Mouse (Mus musculus) heart, embryonic 10.5 days (tissue): ENCODE measurements around the gene Filip1. TPM values are rescaled to one million over a fixed set of nuclear protein-coding genes. Genes with fewer than 3 reads are reported as not detected.

Source experiments
- DNase-seq: peaks from one replicate; pipeline ENCODE4 v3.0.0-alpha.2; 2017; ENCODE audit warnings: low spot score
- H3K27ac ChIP-seq: fragments of 300-500 bp; sonication (generic); 2 replicates; pipeline ENCODE4 v1.5.1; 2016; ENCODE audit warnings: mild to moderate bottlenecking
- H3K27me3 ChIP-seq: fragments of 300-500 bp; sonication (generic); 2 replicates; pipeline ENCODE4 v1.6.1; 2016; ENCODE audit warnings: mild to moderate bottlenecking; ENCODE audit not compliant: poor library complexity, insufficient read depth, severe bottlenecking
- H3K36me3 ChIP-seq: fragments of 300-500 bp; sonication (generic); 2 replicates; pipeline ENCODE4 v1.6.1; 2016; ENCODE audit warnings: mild to moderate bottlenecking, moderate library complexity
- H3K4me1 ChIP-seq: fragments of 300-500 bp; sonication (generic); 2 replicates; pipeline ENCODE4 v1.6.1; 2016; ENCODE audit warnings: mild to moderate bottlenecking
- H3K4me3 ChIP-seq: fragments of 300-500 bp; sonication (generic); 2 replicates; pipeline ENCODE4 v1.5.1; 2016; ENCODE audit warnings: mild to moderate bottlenecking, moderate library complexity
- H3K9me3 ChIP-seq: fragments of 300-500 bp; sonication (generic); 2 replicates; pipeline ENCODE4 v1.6.1; 2016; ENCODE audit warnings: mild to moderate bottlenecking, moderate library complexity
- WGBS: fragments of 180-500 bp; shearing (Covaris S2); methylation state at CpG from one replicate; pipeline ENCODE4 v1.1.7; 2016; 5-methylcytosine and 5-hydroxymethylcytosine counted together
- polyA plus RNA-seq: library from polyadenylated mRNA; unstranded; fragments of >200 nt; fragmentation: Nextera tagmentation; extraction: Ambion mirVana; gene quantifications from 2 replicates; pipeline ENCODE4 v1.2.1, GENCODE M21; 2016

The Filip1 gene
- polyA plus RNA-seq, 1 experiment from 2014 or later: 11.7 TPM

DNA sequence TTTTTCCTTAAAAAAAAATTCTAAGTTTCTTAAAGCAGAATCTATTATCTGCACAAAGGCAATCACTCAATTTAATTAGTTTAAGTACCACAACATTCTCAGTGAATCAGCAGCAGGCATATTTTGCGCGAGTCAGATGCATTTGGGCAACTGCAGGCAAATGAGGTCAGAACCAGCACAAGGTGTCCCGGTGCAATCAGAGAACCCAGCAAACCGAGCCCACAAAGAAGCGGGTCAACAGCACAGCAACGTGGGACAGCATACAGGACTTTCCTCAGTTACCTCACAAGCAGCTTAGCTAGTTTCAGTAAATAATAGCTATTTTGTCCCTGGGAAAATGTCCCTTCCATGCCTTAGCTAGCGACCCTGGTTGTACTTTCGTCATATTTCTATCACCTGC, 35.9 kb downstream of the Filip1 start:
- 34% methylated on average over 8 of the region's 8 CpGs for WGBS
- no peaks in the 10 kb centered on the region for H3K27me3 ChIP-seq
- H3K4me3 ChIP-seq: peak overlapping the region; percentile 60
- peak overlapping the region; percentile 93 for H3K27ac ChIP-seq
- H3K9me3 ChIP-seq: no peaks in the 10 kb centered on the region
- no peak for DNase-seq
- H3K4me1 ChIP-seq: peaks cover 28% of the 10 kb centered on the region
- no peaks in the 10 kb centered on the region for H3K36me3 ChIP-seq

DNA sequence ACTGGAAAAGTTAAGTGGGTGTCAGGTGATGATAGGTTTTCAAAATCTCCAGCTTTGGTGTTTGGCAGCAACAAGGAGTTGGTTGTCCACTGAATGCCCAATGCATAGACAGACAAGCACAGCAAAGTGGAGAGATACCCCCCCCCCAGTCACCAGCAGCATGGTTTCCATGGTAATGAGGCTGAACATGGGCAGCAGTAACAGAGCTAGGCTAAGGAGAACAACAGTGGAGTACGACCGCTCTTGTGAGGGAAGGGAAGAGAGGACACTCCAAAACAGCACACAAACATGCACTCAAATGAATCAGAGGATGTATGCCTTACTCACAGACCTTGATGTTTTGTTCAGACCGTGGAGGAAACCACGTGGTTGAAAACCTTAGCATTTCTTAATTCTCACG, 37.5 kb downstream of the Filip1 start:
- no peaks in the 10 kb centered on the region for H3K36me3 ChIP-seq
- no peaks in the 10 kb centered on the region for H3K9me3 ChIP-seq
- H3K27me3 ChIP-seq: no peaks in the 10 kb centered on the region
- no peak for DNase-seq
- H3K4me3 ChIP-seq: peak overlapping the region; percentile 60
- WGBS: 68% methylated on average over 5 of the region's 5 CpGs
- no peak overlapping the region for H3K27ac ChIP-seq
- H3K4me1 ChIP-seq: peaks cover 42% of the 10 kb centered on the region

DNA sequence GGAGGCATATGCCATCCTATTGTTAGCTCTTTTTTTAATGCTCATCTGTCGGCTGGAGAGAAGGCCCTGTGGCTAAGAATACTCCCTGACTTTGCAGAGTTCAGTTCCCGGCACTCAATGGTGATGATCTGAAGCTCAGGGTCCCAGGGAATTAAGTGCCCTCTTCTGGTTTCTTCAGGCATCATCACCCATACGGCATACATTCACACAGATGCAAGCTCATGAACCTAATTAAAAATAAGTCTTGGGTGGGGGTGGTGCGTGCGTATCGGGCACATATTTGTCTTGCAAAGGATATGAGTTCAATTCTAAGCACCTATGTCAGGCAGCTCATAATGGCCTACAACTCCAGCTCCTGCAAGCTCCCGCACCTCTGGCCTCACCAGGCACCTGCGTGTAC, 39.1 kb downstream of the Filip1 start:
- 81% methylated on average over 8 of the region's 8 CpGs for WGBS
- Histone ChIP-seq H3K9me3 (no peaks in the 10 kb centered on the region), H3K4me1 (peaks cover 54% of the 10 kb centered on the region), H3K36me3 (no peaks in the 10 kb centered on the region), H3K4me3 (no peak overlapping the region), H3K27me3 (no peaks in the 10 kb centered on the region), H3K27ac (no peak overlapping the region)
- no peak for DNase-seq

DNA sequence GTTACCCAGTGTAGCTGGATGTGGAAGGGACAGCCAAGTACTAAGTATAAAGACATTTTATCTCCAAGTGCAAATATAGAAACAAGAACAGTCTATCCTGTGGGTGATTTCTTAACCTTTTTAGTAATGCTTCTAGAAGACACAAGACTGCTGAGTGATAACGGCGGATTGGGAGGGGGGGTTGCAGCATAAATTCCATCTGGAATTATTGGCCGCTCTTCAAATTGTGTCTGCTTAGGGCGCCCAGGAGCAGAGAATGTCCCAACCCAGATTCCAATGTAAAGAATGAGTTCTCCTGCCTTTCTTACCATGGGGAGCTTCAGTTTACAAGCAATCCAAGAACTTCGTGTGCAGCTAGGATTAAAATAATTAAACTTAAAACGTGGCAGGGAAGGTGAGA, 39.9 kb downstream of the Filip1 start:
- no peak for DNase-seq
- Histone ChIP-seq H3K9me3 (no peaks in the 10 kb centered on the region), H3K27ac (peak overlapping the region; percentile 56; the same call in 1 of the 2 replicates), H3K4me3 (0 out of 2 replicates have a peak overlapping the region, but pooled peaks have one; percentile 4), H3K27me3 (no peaks in the 10 kb centered on the region), H3K36me3 (no peaks in the 10 kb centered on the region), H3K4me1 (peaks cover 57% of the 10 kb centered on the region)
- 66% methylated on average over 6 of the region's 6 CpGs for WGBS

DNA sequence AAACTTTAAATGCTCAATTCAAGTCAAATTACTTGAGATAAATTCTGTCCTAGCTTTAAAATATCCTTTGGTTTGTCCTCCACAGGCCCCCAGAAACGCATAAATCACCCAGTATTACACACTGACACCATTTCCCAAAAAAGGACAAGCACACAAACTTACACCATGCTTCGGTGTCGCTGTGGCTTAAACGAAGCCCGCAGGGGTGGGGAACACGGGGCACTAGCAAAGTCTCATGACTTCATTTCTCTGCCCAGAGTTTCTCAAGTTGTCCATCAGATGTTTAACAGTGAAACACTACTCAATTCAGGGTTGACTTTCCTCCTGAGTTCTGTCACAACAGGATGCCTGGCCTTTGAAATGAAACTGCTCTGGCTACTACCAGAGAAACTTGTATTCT, 41.0 kb downstream of the Filip1 start:
- 77% methylated on average over 6 of the region's 6 CpGs for WGBS
- no peaks in the 10 kb centered on the region for H3K36me3 ChIP-seq
- H3K27me3 ChIP-seq: no peaks in the 10 kb centered on the region
- H3K9me3 ChIP-seq: no peaks in the 10 kb centered on the region
- no peak for DNase-seq
- peak overlapping the region; percentile 44; the same call in 1 of the 2 replicates for H3K27ac ChIP-seq
- peaks cover 67% of the 10 kb centered on the region for H3K4me1 ChIP-seq
- no peak overlapping the region for H3K4me3 ChIP-seq

DNA sequence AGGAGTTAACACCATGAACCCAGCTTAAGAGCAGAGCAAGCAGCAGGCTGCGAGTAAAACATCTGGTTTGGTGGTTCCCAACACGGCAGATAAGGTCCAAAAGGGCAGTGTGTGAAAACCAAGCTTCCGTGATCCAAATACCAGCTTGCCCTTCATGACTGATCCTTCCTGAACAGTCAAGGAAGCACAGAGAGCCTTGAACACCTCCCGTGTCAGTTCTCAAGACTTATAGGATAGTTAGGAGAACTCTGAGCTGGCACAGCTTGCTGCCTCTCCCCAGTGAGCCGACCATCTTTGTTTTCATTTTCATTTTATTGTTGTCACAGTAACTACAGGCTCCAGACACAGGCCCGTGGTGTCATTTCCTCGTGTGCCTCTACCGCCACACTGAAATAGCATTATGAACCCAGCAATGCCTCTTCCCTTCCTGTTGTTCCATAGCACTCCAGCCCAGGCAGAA, 42.0 kb downstream of the Filip1 start:
- H3K27me3 ChIP-seq: no peaks in the 10 kb centered on the region
- peak overlapping the region; percentile 63; the same call in 1 of the 2 replicates for H3K27ac ChIP-seq
- no peak overlapping the region for H3K4me3 ChIP-seq
- H3K4me1 ChIP-seq: peaks cover 68% of the 10 kb centered on the region
- H3K9me3 ChIP-seq: no peaks in the 10 kb centered on the region
- no peaks in the 10 kb centered on the region for H3K36me3 ChIP-seq
- 54% methylated on average over 8 of the region's 8 CpGs for WGBS
- DNase-seq: no peak

DNA sequence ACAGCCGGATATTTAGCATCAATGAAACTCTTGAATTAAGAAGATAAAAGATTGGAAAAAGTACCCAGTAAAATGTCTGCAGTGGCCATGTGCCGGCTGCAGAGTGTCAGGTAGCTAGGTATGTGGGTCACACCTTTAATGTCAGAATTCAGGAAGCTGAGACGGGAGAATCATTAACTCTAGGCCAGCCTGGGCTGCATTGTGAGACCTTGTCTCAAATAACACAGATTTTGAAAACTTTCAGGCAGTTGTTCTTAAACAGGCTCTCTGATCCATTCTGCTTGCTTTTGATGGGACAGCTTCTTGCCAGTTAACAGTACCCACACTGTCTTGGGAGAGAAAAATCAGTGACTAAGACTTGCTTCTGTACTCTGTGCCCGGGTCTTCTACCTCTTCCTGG, 43.1 kb downstream of the Filip1 start:
- peaks cover 58% of the 10 kb centered on the region for H3K4me1 ChIP-seq
- no peak for DNase-seq
- H3K27me3 ChIP-seq: no peaks in the 10 kb centered on the region
- 83% methylated on average over 4 of the region's 4 CpGs for WGBS
- H3K36me3 ChIP-seq: peaks cover 7% of the 10 kb centered on the region; the same call in 1 of the 2 replicates
- peak overlapping the region; percentile 36; the same call in 1 of the 2 replicates for H3K27ac ChIP-seq
- H3K4me3 ChIP-seq: no peak overlapping the region
- H3K9me3 ChIP-seq: no peaks in the 10 kb centered on the region

DNA sequence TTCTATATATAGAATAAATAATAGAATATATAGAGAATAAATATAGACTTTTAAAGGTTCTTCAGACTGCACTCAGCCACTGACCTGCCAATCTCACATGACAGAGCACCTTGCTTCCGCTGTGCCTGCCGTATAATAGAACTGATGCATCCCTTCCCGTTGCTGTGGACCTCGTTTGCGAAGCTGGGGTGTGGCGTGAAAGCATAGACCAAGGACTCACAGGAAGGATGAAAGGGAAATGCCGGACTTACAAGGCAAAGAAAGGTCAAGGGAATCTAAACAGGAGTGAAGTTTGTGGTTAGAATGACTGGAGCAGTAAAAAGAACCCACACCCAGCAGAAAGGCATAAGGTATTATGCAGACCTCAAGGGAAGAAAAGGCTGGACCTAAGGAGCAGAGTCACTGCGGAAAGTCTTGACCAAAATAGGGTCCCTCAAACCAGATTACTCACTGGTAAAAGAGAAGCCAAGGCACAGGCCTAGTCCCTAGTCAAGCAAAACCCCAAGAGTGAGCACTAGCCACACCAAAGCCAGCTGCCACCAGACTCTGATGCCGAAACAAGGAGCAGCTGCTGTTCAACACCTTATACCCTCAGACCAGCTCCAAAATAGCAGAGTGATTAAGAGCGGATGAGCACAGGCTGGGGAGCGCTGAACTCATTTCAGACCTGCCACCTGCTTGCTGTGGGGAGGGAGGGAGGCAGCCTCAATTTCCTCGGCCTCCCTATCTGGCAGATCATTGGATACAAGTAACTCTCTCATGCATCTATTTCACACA, 45.8 kb downstream of the Filip1 start:
- Histone ChIP-seq H3K4me1 (peaks cover 50% of the 10 kb centered on the region), H3K4me3 (no peak overlapping the region), H3K36me3 (peaks cover 9% of the 10 kb centered on the region; the same call in 1 of the 2 replicates), H3K9me3 (no peaks in the 10 kb centered on the region), H3K27ac (no peak overlapping the region), H3K27me3 (no peaks in the 10 kb centered on the region)
- no peak for DNase-seq
- 74% methylated on average over 12 of the region's 12 CpGs for WGBS

DNA sequence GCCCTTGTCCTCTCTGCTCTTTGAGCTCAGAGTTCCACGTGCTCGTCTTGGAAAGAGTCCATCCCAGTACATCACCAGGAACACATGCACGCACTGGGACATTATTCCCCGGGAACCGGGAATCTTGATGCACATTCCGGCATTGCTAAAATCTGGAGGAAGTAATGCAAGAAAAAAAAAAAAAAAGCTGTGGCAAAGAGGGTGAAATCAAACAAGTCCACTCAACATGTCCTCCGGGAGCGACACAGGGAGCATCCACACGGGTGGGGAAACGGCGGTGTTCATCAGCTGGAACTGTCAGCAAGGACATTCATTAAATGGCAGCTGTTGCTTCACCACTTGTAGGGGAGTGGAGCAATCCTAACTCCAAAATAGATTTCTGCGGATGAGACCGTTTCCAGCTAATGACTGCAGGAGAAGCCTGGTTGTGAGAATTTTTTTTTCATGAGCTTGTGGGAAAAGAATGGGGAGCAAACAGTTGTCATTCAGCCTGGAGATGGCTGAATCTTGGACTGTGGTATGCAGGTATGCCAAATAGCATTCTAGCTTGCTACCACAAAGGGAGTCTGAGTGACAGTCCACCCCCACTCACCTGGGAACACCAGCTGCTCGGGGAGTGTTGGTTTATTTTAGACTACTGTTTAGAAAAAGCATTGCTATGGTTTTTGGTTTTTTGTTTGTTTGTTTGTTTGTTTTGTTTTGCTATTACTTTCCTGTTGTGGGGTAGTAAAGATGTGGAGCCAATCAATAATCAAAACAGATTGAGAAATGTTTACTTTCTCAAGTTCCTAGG, 46.9 kb downstream of the Filip1 start:
- Histone ChIP-seq H3K4me3 (no peak overlapping the region), H3K27ac (no peak overlapping the region), H3K36me3 (peaks cover 9% of the 10 kb centered on the region; the same call in 1 of the 2 replicates), H3K4me1 (peaks cover 51% of the 10 kb centered on the region), H3K27me3 (no peaks in the 10 kb centered on the region), H3K9me3 (no peaks in the 10 kb centered on the region)
- no peak for DNase-seq
- 75% methylated on average over 14 of the region's 14 CpGs for WGBS

DNA sequence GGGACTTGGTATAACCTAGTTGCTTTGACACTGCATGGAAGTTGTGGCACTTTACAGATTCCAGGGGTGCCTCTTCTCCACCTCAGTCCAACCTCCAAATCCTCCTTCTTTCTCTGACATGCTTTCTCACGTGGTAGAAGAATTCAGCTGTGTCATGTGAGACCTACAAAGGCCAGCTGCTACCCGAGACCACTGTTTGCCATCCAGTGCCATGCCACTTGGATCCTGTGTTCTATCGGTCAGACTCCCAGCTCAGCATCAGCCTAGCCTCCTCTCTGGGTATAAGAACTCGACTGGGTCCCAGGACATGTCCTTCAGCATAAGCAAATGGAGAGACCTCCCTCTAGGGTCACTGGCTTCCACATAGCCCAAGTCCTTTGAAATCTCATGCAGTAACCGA, 47.6 kb downstream of the Filip1 start:
- 79% methylated on average over 5 of the region's 5 CpGs for WGBS
- Histone ChIP-seq H3K27me3 (no peaks in the 10 kb centered on the region), H3K4me3 (no peak overlapping the region), H3K9me3 (no peaks in the 10 kb centered on the region), H3K36me3 (peaks cover 9% of the 10 kb centered on the region; the same call in 1 of the 2 replicates), H3K4me1 (peaks cover 43% of the 10 kb centered on the region), H3K27ac (no peak overlapping the region)
- no peak for DNase-seq

DNA sequence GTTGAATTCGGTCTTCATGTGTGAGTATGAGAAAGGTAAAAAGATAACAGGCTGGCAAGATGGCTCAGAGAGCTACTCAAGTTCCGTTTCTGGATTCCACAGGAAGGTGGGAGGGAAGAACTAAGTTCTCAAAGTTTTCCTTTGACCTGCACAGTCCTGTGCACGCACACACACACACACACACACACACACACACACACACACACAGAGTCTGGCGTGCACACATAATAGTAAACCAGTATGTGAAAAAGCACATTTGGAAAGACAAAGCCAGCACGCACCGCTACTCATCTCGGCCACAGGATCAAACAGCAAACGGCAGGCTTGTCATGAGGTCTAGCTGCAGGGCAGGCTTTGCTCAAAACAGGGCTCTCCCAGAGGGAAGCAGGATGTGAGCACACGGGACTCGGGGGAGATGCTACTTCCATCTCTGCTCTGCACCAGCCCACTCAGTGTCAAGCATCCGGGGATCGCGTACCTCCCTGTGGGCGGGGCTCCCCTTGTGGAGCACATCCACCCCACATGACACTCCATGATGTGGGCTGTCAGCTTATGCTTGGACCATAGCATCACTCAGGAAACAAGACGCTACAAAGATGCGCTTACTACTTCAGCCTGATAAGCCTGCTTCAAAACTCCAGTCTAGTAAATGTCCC, 50.9 kb downstream of the Filip1 start:
- Histone ChIP-seq H3K27ac (no peak overlapping the region), H3K27me3 (no peaks in the 10 kb centered on the region), H3K4me3 (no peak overlapping the region), H3K4me1 (peaks cover 18% of the 10 kb centered on the region), H3K36me3 (peaks cover 9% of the 10 kb centered on the region; the same call in 1 of the 2 replicates), H3K9me3 (no peaks in the 10 kb centered on the region)
- WGBS: 61% methylated on average over 16 of the region's 16 CpGs
- no peak for DNase-seq

DNA sequence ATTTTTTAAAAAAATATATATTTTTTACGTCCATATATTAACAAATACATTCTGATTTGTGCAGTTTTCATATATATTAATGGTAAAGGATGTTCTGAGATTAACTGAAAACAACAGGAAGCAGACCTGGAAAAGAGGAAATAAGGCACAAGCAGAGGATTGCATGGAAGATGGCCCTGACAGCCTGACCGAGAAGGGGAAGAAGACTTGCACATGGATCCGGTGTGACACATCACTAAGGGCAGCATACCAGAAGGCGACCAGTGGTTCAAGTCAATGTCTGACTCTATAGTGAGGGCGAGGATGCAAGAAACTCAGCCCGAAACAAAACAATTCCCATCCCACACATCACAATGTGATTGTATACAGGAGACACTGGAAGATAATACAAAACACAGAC, 52.2 kb downstream of the Filip1 start:
- no peak overlapping the region for H3K4me3 ChIP-seq
- DNase-seq: no peak
- H3K27me3 ChIP-seq: no peaks in the 10 kb centered on the region
- no peaks in the 10 kb centered on the region for H3K9me3 ChIP-seq
- peaks cover 9% of the 10 kb centered on the region; the same call in 1 of the 2 replicates for H3K36me3 ChIP-seq
- no peak overlapping the region for H3K27ac ChIP-seq
- peaks cover 16% of the 10 kb centered on the region for H3K4me1 ChIP-seq
- WGBS: 81% methylated on average over 6 of the region's 6 CpGs
